Mouse (Mus musculus) ovary, adult 2 months (tissue): ENCODE measurements around the gene Btbd11. TPM values are rescaled to one million over a fixed set of nuclear protein-coding genes. Genes with fewer than 3 reads are reported as not detected.

Experiments used
- polyA plus RNA-seq: library from polyadenylated mRNA; depleted of rRNA; stranded (reverse); fragments of >200 nt; gene quantifications from 2 replicates; pipeline ENCODE4 v1.2.3, GENCODE M21; 2012; rRNA removed

The Btbd11 gene
- 10.7 and 12.3 TPM in 2 replicates for polyA plus RNA-seq

DNA sequence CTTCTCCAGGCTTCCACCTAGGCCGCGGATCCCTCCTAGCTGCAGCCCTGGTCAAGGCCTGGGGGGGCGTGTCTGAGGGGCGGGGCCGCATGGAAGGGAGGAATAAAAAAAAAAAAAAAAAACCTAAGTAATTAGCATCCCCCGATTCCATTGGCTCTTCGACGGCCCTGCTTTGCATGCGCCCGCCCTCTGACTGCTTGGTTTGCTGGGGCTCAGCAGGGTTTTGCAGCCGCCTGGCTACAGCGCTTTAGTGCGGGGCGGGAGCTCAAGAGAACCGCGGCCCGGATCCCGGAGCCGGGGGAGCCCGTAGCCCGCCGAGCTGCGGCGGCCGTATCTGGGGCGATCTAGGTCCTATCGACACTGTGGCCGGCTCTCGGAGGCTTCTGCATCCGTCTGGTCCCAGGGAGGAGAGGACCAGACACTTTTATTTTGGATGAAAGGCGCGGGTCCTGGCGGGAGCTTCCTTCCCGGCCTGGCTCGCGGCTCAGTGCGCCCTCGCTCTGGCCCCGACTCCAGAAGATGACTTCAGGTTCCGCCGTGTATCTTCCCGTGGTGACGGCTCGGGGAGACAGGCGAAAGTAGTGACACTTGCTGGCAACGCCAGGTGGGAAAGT lies at the start of gene Btbd11:
Btbd11 (plus strand) TSS at position 210 of the 614 bp plus-strand sequence.

Other genes starting within 250 kb of the Btbd11 start
- gene Cry1, start 201.8 kb upstream of the Btbd11 start, polyA plus RNA-seq: 13.9 and 22.9 TPM in 2 replicates